Mouse (Mus musculus) neural tube, embryonic 13.5 days (tissue): ENCODE measurements around the gene AC124502.3. TPM values are rescaled to one million over a fixed set of nuclear protein-coding genes. Genes with fewer than 3 reads are reported as not detected.

ENCODE experiments used
- ATAC-seq: fragments of 200-750 bp; cut with Nextera tagmentation; 2 replicates; pipeline ENCODE4 v1.8.0; 2017; ENCODE audit warnings: low read depth, mild to moderate bottlenecking, moderate TSS enrichment, moderate library complexity
- H3K27ac ChIP-seq: fragments of 300-500 bp; sonication (generic); replicated peaks from 2 replicates; pipeline ENCODE4 v1.5.1; 2015; ENCODE audit warnings: moderate library complexity, mild to moderate bottlenecking, inconsistent platforms
- H3K27me3 ChIP-seq: fragments of 300-500 bp; sonication (generic); 2 replicates; pipeline ENCODE4 v1.6.1; 2015; ENCODE audit warnings: mild to moderate bottlenecking, inconsistent platforms
- H3K36me3 ChIP-seq: fragments of 300-500 bp; sonication (generic); 2 replicates; pipeline ENCODE4 v1.6.1; 2015; ENCODE audit warnings: mild to moderate bottlenecking, inconsistent platforms
- H3K4me1 ChIP-seq: fragments of 300-500 bp; sonication (generic); replicated peaks from 2 replicates; pipeline ENCODE4 v1.6.1; 2015; ENCODE audit warnings: inconsistent platforms
- H3K4me2 ChIP-seq: fragments of 300-500 bp; sonication (generic); 2 replicates; pipeline ENCODE4 v1.6.1; 2015; ENCODE audit warnings: inconsistent platforms, mild to moderate bottlenecking, moderate library complexity
- H3K4me3 ChIP-seq: fragments of 300-500 bp; sonication (generic); 2 replicates; pipeline ENCODE4 v1.5.1; 2015; ENCODE audit warnings: mild to moderate bottlenecking, inconsistent platforms
- H3K9ac ChIP-seq: fragments of 300-500 bp; sonication (generic); 2 replicates; pipeline ENCODE4 v1.6.1; 2015; ENCODE audit warnings: moderate library complexity, mild to moderate bottlenecking, inconsistent platforms
- H3K9me3 ChIP-seq: fragments of 300-500 bp; sonication (generic); 2 replicates; pipeline ENCODE4 v1.6.1; 2016; ENCODE audit warnings: inconsistent platforms
- WGBS: fragments of 180-500 bp; shearing (Covaris S2); methylation state at CpG from one replicate; pipeline ENCODE4 v1.1.7; 2015; 5-methylcytosine and 5-hydroxymethylcytosine counted together
- polyA plus RNA-seq: library from polyadenylated mRNA; unstranded; fragments of >200 nt; fragmentation: Nextera tagmentation; extraction: Ambion mirVana; gene quantifications from 2 replicates; pipeline ENCODE4 v1.2.1, GENCODE M21; 2015

Gene AC124502.3
- polyA plus RNA-seq, 1 experiment from 2014 or later = 5.1 TPM

DNA sequence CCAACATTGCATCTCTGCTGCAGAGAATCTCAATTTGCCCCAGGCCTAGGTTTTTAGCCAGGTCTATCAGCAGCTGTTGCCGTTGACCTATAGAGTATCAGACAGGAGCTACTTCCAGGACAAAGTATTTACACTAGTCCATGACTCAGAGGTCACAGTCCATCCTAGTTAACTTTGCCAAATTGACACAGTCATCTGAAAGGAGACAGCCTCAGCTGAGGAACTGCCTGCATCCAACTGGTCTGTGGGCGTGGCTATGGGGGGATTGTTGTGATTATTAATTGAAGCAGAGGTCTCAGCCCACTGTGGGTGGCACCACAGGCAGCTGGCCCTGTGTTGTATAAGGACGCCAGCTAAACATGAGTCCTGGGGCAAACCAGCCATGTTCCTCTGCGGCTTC lies 33.8 kb upstream of the AC124502.3 start:
- peaks cover 10% of the 10 kb centered on the region for H3K4me1 ChIP-seq
- no peak overlapping the region for H3K27ac ChIP-seq
- H3K4me3 ChIP-seq = no peak overlapping the region
- H3K36me3 ChIP-seq = no peaks in the 10 kb centered on the region
- no peak overlapping the region for H3K4me2 ChIP-seq
- H3K27me3 ChIP-seq = peaks cover 11% of the 10 kb centered on the region
- 63% methylated on average over 4 of the region's 4 CpGs for WGBS
- H3K9me3 ChIP-seq = no peaks in the 10 kb centered on the region
- H3K9ac ChIP-seq = no peak overlapping the region
- ATAC-seq = no peak

DNA sequence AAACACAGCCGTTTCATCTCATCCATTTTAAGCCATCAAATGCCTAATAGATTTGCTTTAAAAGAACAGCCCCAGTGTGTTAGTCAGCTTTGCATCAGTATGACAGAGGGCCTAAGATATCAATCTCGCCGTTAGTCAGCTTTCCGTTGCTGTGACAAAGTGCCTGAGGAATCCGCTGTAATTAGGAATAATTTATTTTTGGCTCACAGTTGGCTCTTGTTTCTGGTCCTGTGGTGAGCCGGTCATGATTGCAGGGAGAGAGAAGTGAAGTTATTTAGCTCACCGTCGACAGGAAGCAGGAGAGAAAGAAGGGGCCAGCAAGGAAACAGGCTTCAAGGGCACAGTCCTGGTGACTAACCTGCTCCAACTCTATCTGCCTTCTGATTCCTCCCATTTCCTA lies 25.6 kb upstream of the AC124502.3 start:
- H3K4me2 ChIP-seq = no peak overlapping the region
- no peak overlapping the region for H3K27ac ChIP-seq
- H3K27me3 ChIP-seq = no peaks in the 10 kb centered on the region; the same call in 1 of the 2 replicates
- H3K4me3 ChIP-seq = no peak overlapping the region
- WGBS = 67% methylated on average over 8 of the region's 8 CpGs
- H3K4me1 ChIP-seq = peaks cover 5% of the 10 kb centered on the region; the same call in 1 of the 2 replicates
- H3K36me3 ChIP-seq = no peaks in the 10 kb centered on the region
- no peak for ATAC-seq
- no peak overlapping the region for H3K9ac ChIP-seq
- H3K9me3 ChIP-seq = no peaks in the 10 kb centered on the region

DNA sequence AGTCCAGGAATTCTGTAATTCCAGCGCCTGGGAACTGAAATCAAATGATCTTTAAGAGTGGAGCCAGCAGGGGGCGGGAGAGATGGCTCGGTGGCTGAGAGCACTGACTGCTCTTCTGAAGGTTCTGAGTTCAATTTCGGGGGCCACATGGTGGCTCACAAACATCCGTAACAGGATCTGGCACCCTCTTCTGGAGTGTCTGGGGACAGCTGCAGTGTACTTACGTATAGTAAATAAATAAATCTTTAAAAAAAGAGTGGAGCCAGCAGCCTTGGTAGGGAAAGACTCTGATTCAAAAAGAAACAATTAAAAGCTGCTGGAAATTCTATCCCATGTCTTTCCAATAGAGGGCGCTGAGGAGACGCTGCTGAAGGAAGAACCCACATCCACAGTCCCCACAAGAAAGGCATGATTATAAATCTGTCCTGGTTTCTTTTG lies 23.7 kb upstream of the AC124502.3 start:
- 16% methylated on average over 8 of the region's 8 CpGs for WGBS
- no peak for ATAC-seq
- no peak overlapping the region for H3K4me3 ChIP-seq

DNA sequence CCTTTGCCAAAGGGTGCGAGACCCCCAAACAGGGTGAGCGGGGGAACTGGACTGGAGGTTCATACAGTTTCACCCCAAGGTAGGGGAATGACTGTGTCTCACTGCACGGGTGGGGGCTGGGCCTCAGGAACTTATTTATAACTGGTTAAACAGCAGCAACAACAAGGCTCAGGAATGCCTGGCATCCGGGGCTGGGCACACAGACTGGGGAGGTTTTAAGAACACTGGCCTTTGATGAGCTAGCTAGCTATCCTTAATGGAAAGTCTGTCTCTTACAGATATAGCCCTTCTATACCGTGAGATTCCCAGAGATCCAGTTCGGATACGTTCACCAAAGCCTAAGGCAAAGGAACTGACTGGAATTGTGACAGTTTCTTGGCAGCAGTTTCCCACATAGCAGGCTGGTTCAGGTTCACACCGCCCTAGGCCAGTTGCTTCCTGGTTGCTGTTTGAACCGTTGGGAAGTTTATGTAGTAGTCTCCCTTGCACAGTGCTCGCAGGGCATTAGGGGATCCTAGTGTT lies 22.4 kb upstream of the AC124502.3 start:
- H3K4me1 ChIP-seq = peaks cover 5% of the 10 kb centered on the region; the same call in 1 of the 2 replicates
- no peaks in the 10 kb centered on the region; the same call in 1 of the 2 replicates for H3K27me3 ChIP-seq
- H3K9ac ChIP-seq = peak overlapping the region; percentile 22; the same call in 1 of the 2 replicates
- ATAC-seq = no peak
- H3K9me3 ChIP-seq = no peaks in the 10 kb centered on the region
- no peak overlapping the region for H3K4me2 ChIP-seq
- H3K4me3 ChIP-seq = no peak overlapping the region
- H3K36me3 ChIP-seq = no peaks in the 10 kb centered on the region
- WGBS = 40% methylated on average over 10 of the region's 10 CpGs
- H3K27ac ChIP-seq = peak overlapping the region; percentile 23; the same call in 1 of the 2 replicates

More for the DNA sequence above, 23.7 kb upstream of the AC124502.3 start:
- Histone ChIP-seq H3K36me3 (no peaks in the 10 kb centered on the region), H3K27me3 (no peaks in the 10 kb centered on the region; the same call in 1 of the 2 replicates), H3K9me3 (no peaks in the 10 kb centered on the region), H3K27ac (no peak overlapping the region), H3K9ac (no peak overlapping the region), H3K4me1 (peaks cover 5% of the 10 kb centered on the region; the same call in 1 of the 2 replicates), H3K4me2 (no peak overlapping the region)

DNA sequence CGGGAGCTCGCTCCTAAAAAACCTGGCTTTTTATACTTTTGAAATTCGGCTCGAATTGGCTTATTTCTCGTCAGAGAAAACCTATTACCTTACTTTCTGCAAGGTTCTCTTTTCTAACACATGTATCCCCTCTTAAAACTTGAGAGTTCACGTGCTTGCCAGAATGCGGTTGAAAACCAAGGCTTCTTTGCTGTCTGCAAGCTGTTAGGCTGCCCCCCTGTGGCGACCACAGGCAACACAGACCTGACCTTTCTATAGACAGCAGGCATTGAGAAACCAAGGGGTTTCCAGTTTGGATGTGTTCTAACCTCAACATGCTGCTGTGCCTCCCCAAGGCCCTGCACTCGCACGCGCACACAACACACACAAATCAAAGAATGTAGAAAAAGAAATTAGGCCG lies 21.9 kb upstream of the AC124502.3 start:
- Histone ChIP-seq H3K9me3 (no peaks in the 10 kb centered on the region), H3K36me3 (no peaks in the 10 kb centered on the region), H3K27me3 (no peaks in the 10 kb centered on the region; the same call in 1 of the 2 replicates), H3K4me3 (no peak overlapping the region), H3K4me1 (peaks cover 5% of the 10 kb centered on the region; the same call in 1 of the 2 replicates), H3K27ac (peak overlapping the region; percentile 23; the same call in 1 of the 2 replicates), H3K9ac (no peak overlapping the region), H3K4me2 (no peak overlapping the region)
- 24% methylated on average over 12 of the region's 12 CpGs for WGBS
- no peak for ATAC-seq

DNA sequence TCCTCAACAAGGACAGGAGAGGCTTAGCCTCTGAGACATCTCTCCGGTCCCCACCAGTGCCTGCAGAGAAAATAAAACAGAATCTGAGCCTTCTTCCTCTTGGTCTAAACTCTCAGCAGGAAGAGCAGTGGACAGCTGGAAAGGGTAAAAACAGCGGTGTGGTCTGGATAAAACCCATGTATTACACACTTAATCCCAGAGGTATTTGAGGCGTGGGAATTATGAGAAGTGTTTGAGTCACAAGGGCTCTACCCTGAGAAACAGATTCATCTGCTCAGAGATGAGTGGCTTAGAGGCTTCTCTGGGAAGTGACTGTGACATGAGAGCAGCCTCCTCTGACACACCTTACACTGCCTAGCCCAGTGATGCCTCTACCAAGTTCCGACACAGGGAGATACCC lies 21.1 kb upstream of the AC124502.3 start:
- Histone ChIP-seq H3K9ac (no peak overlapping the region), H3K27me3 (no peaks in the 10 kb centered on the region; the same call in 1 of the 2 replicates), H3K9me3 (no peaks in the 10 kb centered on the region), H3K4me1 (peaks cover 5% of the 10 kb centered on the region; the same call in 1 of the 2 replicates), H3K36me3 (no peaks in the 10 kb centered on the region), H3K4me2 (no peak overlapping the region), H3K27ac (no peak overlapping the region), H3K4me3 (no peak overlapping the region)
- ATAC-seq = no peak
- 89% methylated on average over 4 of the region's 4 CpGs for WGBS

DNA sequence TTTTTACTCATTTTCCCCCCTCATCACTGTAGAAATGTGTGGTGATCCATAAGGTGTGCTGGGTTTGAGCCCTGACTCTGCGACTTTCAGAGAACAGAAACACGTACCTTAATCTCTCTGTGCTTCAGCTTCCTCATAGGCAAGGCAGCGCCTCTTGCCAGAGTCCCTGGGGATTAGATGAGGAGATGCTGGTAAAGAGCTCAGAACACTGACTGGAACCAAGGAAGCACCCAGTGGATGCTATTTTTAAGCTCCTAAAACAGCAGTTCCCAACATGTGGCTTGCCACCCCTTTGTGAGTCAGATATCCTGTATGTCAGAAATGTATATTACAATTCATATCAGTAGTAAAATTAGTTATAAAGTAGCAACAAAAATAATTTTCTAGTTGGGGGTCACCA lies 20.5 kb upstream of the AC124502.3 start:
- Histone ChIP-seq H3K36me3 (no peaks in the 10 kb centered on the region), H3K4me1 (peaks cover 5% of the 10 kb centered on the region; the same call in 1 of the 2 replicates), H3K27me3 (no peaks in the 10 kb centered on the region; the same call in 1 of the 2 replicates), H3K4me2 (no peak overlapping the region), H3K4me3 (no peak overlapping the region), H3K9me3 (no peaks in the 10 kb centered on the region), H3K27ac (no peak overlapping the region), H3K9ac (no peak overlapping the region)
- WGBS = 93% methylated on average over 3 of the region's 3 CpGs
- ATAC-seq = no peak

DNA sequence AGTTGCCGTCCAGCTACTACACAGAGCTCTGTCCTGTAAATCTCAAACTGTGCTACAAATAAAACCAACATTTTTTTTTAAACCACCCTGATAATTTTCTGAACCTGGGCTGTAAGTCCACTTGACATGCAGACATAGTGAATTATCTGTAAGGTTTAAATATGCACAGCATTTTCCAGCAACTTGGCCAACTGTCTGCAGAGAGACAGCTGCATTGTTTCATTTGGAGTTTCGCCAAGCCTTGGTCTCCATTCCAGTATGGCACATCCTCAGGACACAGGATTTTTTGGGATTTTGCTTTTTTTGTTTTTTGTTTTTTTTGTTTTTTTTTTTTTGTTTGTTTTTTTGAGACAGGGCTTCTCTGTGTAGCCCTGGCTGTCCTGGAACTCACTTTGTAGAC lies 17.3 kb upstream of the AC124502.3 start:
- H3K9me3 ChIP-seq = no peaks in the 10 kb centered on the region
- no peak overlapping the region for H3K27ac ChIP-seq
- 0 out of 2 replicates have a peak, but pooled peaks cover 5% of the 10 kb centered on the region for H3K36me3 ChIP-seq
- 79% methylated on average over 2 of the region's 2 CpGs for WGBS
- no peak overlapping the region for H3K9ac ChIP-seq
- no peaks in the 10 kb centered on the region; the same call in 1 of the 2 replicates for H3K27me3 ChIP-seq
- no peak for ATAC-seq
- peaks cover 16% of the 10 kb centered on the region for H3K4me1 ChIP-seq
- H3K4me2 ChIP-seq = no peak overlapping the region
- no peak overlapping the region for H3K4me3 ChIP-seq

DNA sequence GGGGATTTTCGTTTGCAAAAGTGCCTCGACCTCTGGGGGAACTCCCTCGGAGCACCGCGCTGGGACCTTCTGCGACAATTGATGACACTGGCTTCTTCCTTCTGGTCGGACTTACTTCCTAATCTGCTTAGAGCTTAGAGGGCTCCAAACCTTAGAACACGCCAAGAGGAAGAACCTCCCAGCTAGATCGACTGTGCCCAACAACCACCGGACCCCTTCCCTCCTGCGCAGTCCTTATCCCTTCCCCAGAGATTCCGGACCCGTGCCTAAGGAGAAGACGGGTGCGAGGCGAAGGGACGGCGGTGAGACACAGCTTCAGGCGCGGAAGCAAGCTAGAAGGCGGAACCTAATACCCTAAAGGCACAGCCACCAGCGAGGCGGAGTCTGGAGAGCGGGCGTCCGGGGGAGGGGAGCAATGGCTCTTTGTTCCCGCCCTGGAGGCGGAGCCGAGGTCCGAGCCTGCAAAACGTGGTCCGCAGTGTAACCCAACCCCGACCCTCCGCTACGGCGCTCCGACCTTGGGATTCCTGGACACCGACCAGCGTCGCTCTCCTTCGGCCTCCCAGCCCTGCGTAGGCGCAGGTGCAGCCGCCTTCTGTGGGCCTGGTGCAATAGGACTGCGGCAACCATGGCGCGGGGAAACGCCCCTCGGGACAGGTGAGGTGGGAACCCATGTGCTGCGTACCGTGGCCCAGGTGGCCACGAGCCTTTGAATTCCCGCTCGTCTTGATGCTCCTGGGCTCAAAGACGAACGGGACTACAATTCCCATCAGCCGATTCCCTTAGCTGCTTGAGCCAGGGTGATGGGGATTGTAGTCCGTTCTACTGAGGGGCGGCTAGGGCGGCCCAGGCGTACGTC lies 14.8 kb upstream of the AC124502.3 start, which contains the start of gene Slc29a2:
TSS of gene Slc29a2 (plus strand) at position 240 of the 859 bp plus-strand sequence.
- no peaks in the 10 kb centered on the region for H3K9me3 ChIP-seq
- peak within 1 kb of the TSS; percentile 92 for H3K27ac ChIP-seq
- peak within 1 kb of the TSS; percentile 87 for H3K9ac ChIP-seq
- H3K4me3 ChIP-seq = peak within 1 kb of the TSS; percentile 76
- H3K36me3 ChIP-seq = peaks cover 27% of the 10 kb centered on the region
- H3K27me3 ChIP-seq = no peaks in the 10 kb centered on the region
- ATAC-seq = peak; percentile 95
- whole genome bisulfite sequencing = under 1% methylated on average over 62 of the region's 62 CpGs
- peaks cover 13% of the 10 kb centered on the region for H3K4me1 ChIP-seq
- H3K4me2 ChIP-seq = peak within 1 kb of the TSS; percentile 78

DNA sequence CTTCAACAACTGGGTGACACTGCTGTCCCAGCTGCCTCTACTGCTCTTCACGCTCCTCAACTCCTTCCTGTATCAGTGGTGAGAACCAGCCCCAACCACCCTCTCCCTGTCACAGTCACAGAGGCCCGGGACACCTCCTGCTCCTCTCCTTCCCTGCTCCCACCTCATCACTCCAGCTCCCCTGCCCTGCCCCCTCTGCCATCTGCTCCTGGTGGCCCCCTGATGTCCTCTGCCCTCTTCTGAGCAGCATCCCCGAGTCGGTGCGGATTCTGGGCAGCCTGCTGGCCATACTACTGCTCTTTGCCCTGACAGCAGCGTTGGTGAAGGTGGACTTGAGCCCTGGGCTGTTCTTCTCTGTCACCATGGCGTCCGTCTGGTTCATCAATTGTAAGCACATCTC lies 12.6 kb upstream of the AC124502.3 start:
- H3K9me3 ChIP-seq = no peaks in the 10 kb centered on the region
- H3K27ac ChIP-seq = no peak overlapping the region
- H3K4me1 ChIP-seq = peaks cover 13% of the 10 kb centered on the region
- no peak overlapping the region for H3K4me2 ChIP-seq
- H3K4me3 ChIP-seq = no peak overlapping the region
- peaks cover 48% of the 10 kb centered on the region for H3K36me3 ChIP-seq
- H3K9ac ChIP-seq = no peak overlapping the region
- ATAC-seq = no peak
- no peaks in the 10 kb centered on the region for H3K27me3 ChIP-seq
- WGBS = 92% methylated on average over 8 of the region's 8 CpGs

DNA sequence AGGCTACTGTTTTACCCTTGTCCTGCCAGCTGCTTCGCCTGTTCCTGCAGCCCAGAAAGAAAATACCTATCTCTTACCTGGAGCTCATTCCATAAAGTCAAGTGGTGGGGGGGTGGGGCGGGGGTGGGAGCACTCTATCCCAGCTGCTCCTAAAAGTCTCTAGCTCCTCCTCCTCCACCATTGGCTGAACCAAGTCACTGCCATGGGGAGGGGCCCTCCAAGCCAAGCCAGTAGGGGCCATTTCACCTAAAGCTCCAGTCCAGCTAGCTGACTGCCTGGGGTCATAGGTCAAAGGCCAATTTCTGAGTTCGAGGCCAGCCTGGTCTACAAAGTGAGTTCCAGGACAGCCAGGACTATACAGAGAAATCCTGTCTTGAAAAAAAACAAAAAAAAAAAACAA lies 6.0 kb upstream of the AC124502.3 start:
- no peak for ATAC-seq
- H3K4me3 ChIP-seq = no peak overlapping the region
- WGBS = 80% methylated on average over 3 of the region's 3 CpGs
- H3K4me2 ChIP-seq = no peak overlapping the region
- H3K27me3 ChIP-seq = no peaks in the 10 kb centered on the region
- H3K9ac ChIP-seq = no peak overlapping the region
- no peaks in the 10 kb centered on the region for H3K9me3 ChIP-seq
- H3K4me1 ChIP-seq = peaks cover 3% of the 10 kb centered on the region
- peaks cover 41% of the 10 kb centered on the region for H3K36me3 ChIP-seq
- no peak overlapping the region for H3K27ac ChIP-seq

DNA sequence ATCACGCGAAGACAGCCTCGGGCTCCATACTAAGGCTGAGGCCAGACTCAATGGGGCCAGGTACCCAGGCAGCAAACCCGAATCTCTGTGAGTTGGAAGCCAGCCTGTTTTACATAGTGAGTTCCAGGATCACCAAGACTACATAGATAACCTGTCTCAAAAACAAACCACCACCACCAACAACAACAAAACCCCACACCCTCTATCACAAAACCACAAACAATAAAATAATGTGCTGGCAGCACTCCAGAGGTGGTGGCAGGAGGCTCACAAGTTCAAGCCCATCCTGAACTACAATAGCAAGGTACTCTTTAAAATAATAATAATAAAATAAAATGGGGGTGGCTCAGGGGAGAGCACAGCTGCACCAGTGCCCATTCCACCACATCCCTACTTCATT lies 2.1 kb upstream of the AC124502.3 start:
- Histone ChIP-seq H3K4me3 (no peak overlapping the region), H3K36me3 (peaks cover 6% of the 10 kb centered on the region), H3K4me2 (no peak overlapping the region), H3K27ac (no peak overlapping the region), H3K9me3 (no peaks in the 10 kb centered on the region), H3K4me1 (peaks cover 26% of the 10 kb centered on the region), H3K27me3 (no peaks in the 10 kb centered on the region), H3K9ac (0 out of 2 replicates have a peak overlapping the region, but pooled peaks have one; percentile 14)
- 84% methylated on average over 4 of the region's 4 CpGs for WGBS
- no peak for ATAC-seq
